In genomic region chr1:192650586-192650985, GRCm38 (mm10) we compare ENCODE assay signal across 17 mouse cellular contexts.
"Had no signal": no experiment of that assay in that cellular context is flagged by ENCODE, and none has a peak within 500 bp of the region (broad histone marks: within the 10 kb centered on the region; RNA-seq: fewer than 3 reads in every experiment).

No protein-coding gene starts in this region.

- H3K27ac ChIP-seq: kidney, postnatal 0 days; limb, embryonic 12.5 days; midbrain, embryonic 10.5 days; neural tube, embryonic 15.5 days had no signal

- H3K27me3 ChIP-seq: limb, embryonic 12.5 days; neural tube, embryonic 15.5 days had no signal

- H3K4me2 ChIP-seq: limb, embryonic 12.5 days; neural tube, embryonic 15.5 days had no signal

- H3K36me3 ChIP-seq: limb, embryonic 12.5 days; midbrain, embryonic 10.5 days; neural tube, embryonic 15.5 days had no signal

- H3K9me3 ChIP-seq: limb, embryonic 12.5 days; midbrain, embryonic 10.5 days; neural tube, embryonic 15.5 days had no signal

- H3K9ac ChIP-seq: limb, embryonic 12.5 days; neural tube, embryonic 15.5 days had no signal

- DNase-seq: kidney, adult 9 months; kidney, postnatal 36 days; layer of hippocampus, adult 9-11 months; layer of hippocampus, postnatal 36 days; lung, postnatal 4 days; midbrain, embryonic 14.5 days; right cerebral cortex, adult 18-20 months; right cerebral cortex, postnatal 25 days; thymus, adult 2 months; thymus, postnatal 25 days had no signal

- ATAC-seq: inflammation-experienced regulatory T-cells, adult 6 months; intestine, postnatal 0 days had no signal

- H3K4me3 ChIP-seq: limb, embryonic 12.5 days; midbrain, embryonic 10.5 days; myocyte; neural tube, embryonic 15.5 days had no signal
